Mouse (Mus musculus) C2C12 (cell line): ENCODE measurements around the gene Acod1. TPM values are rescaled to one million over a fixed set of nuclear protein-coding genes. Genes with fewer than 3 reads are reported as not detected.
A peak's percentile ranks its signal among the peaks of the same experiment; 100 is the strongest.

Experiments used
- H3K27me3 ChIP-seq: one replicate; pipeline ENCODE4 v1.6.1; 2011; ENCODE audit not compliant: control insufficient read depth, insufficient read depth, insufficient read length
- H3K36me3 ChIP-seq: one replicate; pipeline ENCODE4 v1.6.1; 2011; ENCODE audit not compliant: control insufficient read depth, insufficient read depth
- H3K4me3 ChIP-seq: one replicate; pipeline ENCODE4 v1.5.1; 2011; ENCODE audit warnings: mild to moderate bottlenecking, control low read depth; ENCODE audit not compliant: poor library complexity, insufficient read depth, severe bottlenecking
- H3K79me2 ChIP-seq: one replicate; pipeline ENCODE4 v1.6.1; 2011; ENCODE audit not compliant: control insufficient read depth, insufficient read depth
- H3K79me3 ChIP-seq: one replicate; pipeline ENCODE4 v1.6.1; 2011; ENCODE audit warnings: low read depth, control low read depth
- H3ac ChIP-seq: one replicate; pipeline ENCODE3; 2011; ENCODE audit warnings: low read depth; ENCODE audit not compliant: control insufficient read depth, insufficient read length
- CEBPB ChIP-seq: IDR thresholded peaks from one replicate; pipeline ENCODE4 v1.6.1; 2011; ENCODE audit warnings: low read depth, mild to moderate bottlenecking, control low read depth, moderate library complexity
- CTCF ChIP-seq: IDR thresholded peaks from one replicate; pipeline ENCODE4 v1.5.1; 2011; ENCODE audit not compliant: control insufficient read depth, insufficient read depth, insufficient read length
- FOSL1 ChIP-seq: IDR thresholded peaks from one replicate; pipeline ENCODE4 v1.8.0; 2011; ENCODE audit warnings: mild to moderate bottlenecking, low read length; ENCODE audit not compliant: poor library complexity, insufficient read depth, severe bottlenecking
- MAX ChIP-seq: IDR thresholded peaks from one replicate; pipeline ENCODE4 v1.6.1; 2011; ENCODE audit warnings: mild to moderate bottlenecking, control low read depth
- MYOD1 ChIP-seq: IDR thresholded peaks from one replicate; pipeline ENCODE4 v1.6.1; 2011; ENCODE audit warnings: low read depth; ENCODE audit not compliant: control insufficient read depth, insufficient read length
- MYOG ChIP-seq: IDR thresholded peaks from one replicate; pipeline ENCODE4 v1.6.1; 2011; ENCODE audit not compliant: control insufficient read depth, insufficient read length; ENCODE audit errors: extremely low read depth
- USF1 ChIP-seq: IDR thresholded peaks from one replicate; pipeline ENCODE4 v1.6.1; 2011; ENCODE audit warnings: low read depth, mild to moderate bottlenecking, control low read depth, moderate library complexity
- polyA plus RNA-seq: library from polyadenylated mRNA; unstranded; fragments of >200 nt; fragmentation: generic; extraction: Trizol; gene quantifications from one replicate; pipeline ENCODE4 v1.2.1, GENCODE M21; 2012; ENCODE audit warnings: missing spikeins

The Acod1 gene
- polyA plus RNA-seq, 1 experiment = not detected

- peak overlapping the region; percentile 48 for H3K4me3 ChIP-seq
- peak; percentile 36 for TF ChIP-seq CEBPB
- no peak for TF ChIP-seq CTCF
- no peaks in the 10 kb centered on the region for H3K79me3 ChIP-seq
- H3K27me3 ChIP-seq = no peaks in the 10 kb centered on the region
- H3K36me3 ChIP-seq = peaks cover 25% of the 10 kb centered on the region
- peak overlapping the region; percentile 59 for H3ac ChIP-seq
- peaks cover 5% of the 10 kb centered on the region for H3K79me2 ChIP-seq
Measured at GRCm38 (mm10) chr14:103070790-103071189, 24.0 kb downstream of the Acod1 start.

DNA sequence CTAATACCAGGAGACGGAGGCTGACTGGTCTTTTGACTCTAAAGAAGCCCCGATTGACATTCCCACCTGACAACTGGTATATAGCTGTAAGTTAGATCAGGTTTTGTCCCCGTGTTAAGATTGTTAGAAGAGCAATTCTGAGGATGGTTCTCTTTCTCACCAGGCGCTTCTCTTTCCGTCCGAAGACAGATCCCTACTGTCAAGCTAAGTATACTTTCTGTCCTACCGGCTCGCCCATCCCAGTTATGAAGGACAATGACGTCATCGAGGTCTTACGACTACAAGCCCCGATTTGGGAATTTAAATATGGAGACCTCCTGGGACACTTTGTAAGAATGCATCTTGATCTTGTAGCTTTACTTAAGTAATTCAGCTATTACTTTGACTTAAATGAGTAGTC lies 24.7 kb downstream of the Acod1 start:
- Histone ChIP-seq H3K79me3 (no peaks in the 10 kb centered on the region), H3K27me3 (no peaks in the 10 kb centered on the region), H3ac (no peak overlapping the region), H3K4me3 (no peak overlapping the region), H3K79me2 (peaks cover 5% of the 10 kb centered on the region), H3K36me3 (peaks cover 32% of the 10 kb centered on the region)
- TF ChIP-seq MYOD1 (no peak), FOSL1 (no peak), MAX (no peak), CTCF (no peak), USF1 (no peak), MYOG (no peak), CEBPB (no peak)

GRCm38 (mm10) chr14:103072731-103073130 lies 26.0 kb downstream of the Acod1 start:
- TF ChIP-seq CEBPB = no peak
- TF ChIP-seq CTCF = no peak
- TF ChIP-seq USF1 = no peak
- TF ChIP-seq FOSL1 = no peak
- TF ChIP-seq MAX = no peak
- TF ChIP-seq MYOD1 = no peak
- TF ChIP-seq MYOG = no peak
- Histone ChIP-seq H3K79me2 (peaks cover 5% of the 10 kb centered on the region), H3ac (no peak overlapping the region), H3K79me3 (no peaks in the 10 kb centered on the region), H3K27me3 (no peaks in the 10 kb centered on the region), H3K36me3 (peaks cover 39% of the 10 kb centered on the region), H3K4me3 (no peak overlapping the region)

- TF ChIP-seq USF1 (no peak), FOSL1 (no peak), MAX (no peak), CEBPB (no peak), MYOG (no peak), CTCF (no peak), MYOD1 (no peak)
- H3K79me2 ChIP-seq = peaks cover 5% of the 10 kb centered on the region
- H3K27me3 ChIP-seq = no peaks in the 10 kb centered on the region
- H3ac ChIP-seq = no peak overlapping the region
- no peaks in the 10 kb centered on the region for H3K79me3 ChIP-seq
- no peak overlapping the region for H3K4me3 ChIP-seq
- peaks cover 39% of the 10 kb centered on the region for H3K36me3 ChIP-seq
Measured at GRCm38 (mm10) chr14:103073825-103074224, 27.0 kb downstream of the Acod1 start.

DNA sequence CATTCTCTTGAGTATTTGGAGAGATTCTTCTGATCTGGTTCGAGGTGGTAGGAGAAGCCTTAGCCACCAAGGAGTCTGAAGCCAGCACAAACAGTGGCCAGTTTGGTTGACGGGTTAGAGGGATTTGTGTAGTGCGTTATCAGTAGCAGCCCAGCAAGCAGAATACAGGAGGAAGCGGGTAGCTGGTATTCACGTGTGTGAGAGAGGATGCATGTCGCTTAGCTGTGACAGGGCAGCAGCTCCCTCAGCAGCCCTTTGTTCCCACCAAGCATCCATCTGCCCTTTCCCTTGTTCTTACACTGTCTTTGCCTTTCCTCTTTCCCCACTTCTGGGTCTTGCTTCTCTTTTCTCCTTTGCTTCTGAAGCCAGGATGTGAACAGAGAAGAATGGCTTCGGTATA lies 28.4 kb downstream of the Acod1 start:
- Histone ChIP-seq H3K36me3 (peaks cover 48% of the 10 kb centered on the region), H3K79me3 (no peaks in the 10 kb centered on the region), H3K79me2 (peaks cover 5% of the 10 kb centered on the region), H3K27me3 (no peaks in the 10 kb centered on the region), H3ac (no peak overlapping the region), H3K4me3 (no peak overlapping the region)
- TF ChIP-seq MYOG (no peak), USF1 (no peak), CEBPB (no peak), MYOD1 (no peak), CTCF (no peak), MAX (no peak), FOSL1 (no peak)

GRCm38 (mm10) chr14:103077272-103078005 lies 30.7 kb downstream of the Acod1 start:
- Histone ChIP-seq H3K79me2 (peaks cover 4% of the 10 kb centered on the region), H3K36me3 (peaks cover 51% of the 10 kb centered on the region), H3K79me3 (peaks cover 2% of the 10 kb centered on the region), H3K27me3 (no peaks in the 10 kb centered on the region), H3K4me3 (no peak overlapping the region), H3ac (no peak overlapping the region)
- TF ChIP-seq MYOD1 = no peak
- no peak for TF ChIP-seq MYOG
- no peak for TF ChIP-seq FOSL1
- TF ChIP-seq CTCF = no peak
- TF ChIP-seq USF1 = no peak
- TF ChIP-seq CEBPB = no peak
